Mouse (Mus musculus) layer of hippocampus, adult 18-20 months (tissue): ENCODE results near the gene Ston1. TPM values are rescaled to one million over a fixed set of nuclear protein-coding genes. Genes with fewer than 3 reads are reported as not detected.

Experiments used
- DNase-seq, 2 experiments: peaks; one replicate each; pipeline ENCODE4 v3.0.0; 2022; ENCODE audit warnings: low spot score in 2 of 2
- total RNA-seq, 2 experiments: library from RNA; stranded (reverse); gene quantifications; 2 replicates each; pipeline ENCODE4 v1.2.3; 2021

Gene Ston1
- total RNA-seq, 2 experiments from 2014 or later, result 9.5 to 9.8 TPM

GRCm38 (mm10) chr17:88624386-88624785, 26.9 kb downstream of the Ston1 start:
- DNase-seq, result no peak

GRCm38 (mm10) chr17:88625350-88625749, 27.9 kb downstream of the Ston1 start:
- no peak for DNase-seq

- no peak for DNase-seq
Observed at GRCm38 (mm10) chr17:88625931-88626330, 28.4 kb downstream of the Ston1 start.

- no peak for DNase-seq
Observed at GRCm38 (mm10) chr17:88626347-88626811, 28.9 kb downstream of the Ston1 start.

- DNase-seq, result no peak
Observed at GRCm38 (mm10) chr17:88627150-88627549, 29.7 kb downstream of the Ston1 start.

DNA sequence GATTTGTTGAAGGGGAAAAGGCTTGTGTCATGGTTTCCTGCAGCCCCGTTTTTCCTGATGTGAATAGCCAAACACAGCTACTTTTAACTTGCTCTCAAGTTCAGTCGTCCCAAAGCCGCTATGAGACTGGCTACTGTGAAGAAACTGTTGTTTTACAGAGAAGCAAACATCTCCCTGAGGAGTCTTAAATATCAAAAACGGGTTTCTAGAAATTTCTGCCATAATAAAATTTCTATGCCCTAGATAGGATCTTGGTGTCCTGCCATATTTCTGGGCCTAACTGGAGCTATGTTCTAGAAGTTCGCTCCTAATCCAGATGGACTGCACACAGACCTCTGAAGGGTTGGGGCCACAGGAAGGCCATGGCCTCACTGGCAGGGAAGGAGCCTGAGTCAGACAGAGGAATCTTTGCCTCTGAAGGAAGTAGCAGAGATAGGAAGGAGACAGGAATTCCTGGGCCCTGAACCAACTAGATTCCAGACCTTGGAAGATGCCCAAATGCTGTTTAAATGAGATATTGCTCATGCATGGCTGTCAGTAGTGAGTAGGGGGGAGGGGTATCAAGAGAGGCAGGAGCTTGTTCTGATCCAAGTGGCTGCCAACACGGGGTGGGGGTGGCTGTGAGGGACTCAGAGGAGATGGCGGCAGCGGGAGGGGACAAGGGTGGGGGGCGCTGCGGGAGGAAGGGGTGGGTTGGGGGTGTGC, 31.3 kb downstream of the Ston1 start:
- DNase-seq, result peak in 1 of 2 experiments; percentile 36

DNA sequence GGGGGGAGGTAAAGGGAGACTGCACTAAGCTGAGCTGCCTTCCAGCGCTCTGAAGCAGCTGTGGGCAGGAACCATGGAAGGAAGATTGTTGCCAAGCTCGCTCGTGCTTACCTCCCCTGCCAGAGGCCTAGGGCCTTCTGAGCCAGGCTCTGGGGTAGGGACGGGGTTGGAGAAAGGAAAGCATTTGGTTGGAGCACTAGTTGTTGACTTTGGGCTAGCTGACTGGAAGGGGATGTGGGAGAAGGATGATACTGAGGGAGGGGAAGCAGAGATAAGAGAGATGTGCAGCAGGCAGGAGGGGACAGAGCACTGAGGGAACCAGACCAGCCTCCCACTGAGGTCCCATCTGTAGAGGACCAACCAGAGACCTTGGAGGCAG, 31.9 kb downstream of the Ston1 start:
- DNase-seq, result no peak

- peak in 1 of 2 experiments; percentile 16 for DNase-seq
Observed at GRCm38 (mm10) chr17:88629931-88630553, 32.6 kb downstream of the Ston1 start.

DNA sequence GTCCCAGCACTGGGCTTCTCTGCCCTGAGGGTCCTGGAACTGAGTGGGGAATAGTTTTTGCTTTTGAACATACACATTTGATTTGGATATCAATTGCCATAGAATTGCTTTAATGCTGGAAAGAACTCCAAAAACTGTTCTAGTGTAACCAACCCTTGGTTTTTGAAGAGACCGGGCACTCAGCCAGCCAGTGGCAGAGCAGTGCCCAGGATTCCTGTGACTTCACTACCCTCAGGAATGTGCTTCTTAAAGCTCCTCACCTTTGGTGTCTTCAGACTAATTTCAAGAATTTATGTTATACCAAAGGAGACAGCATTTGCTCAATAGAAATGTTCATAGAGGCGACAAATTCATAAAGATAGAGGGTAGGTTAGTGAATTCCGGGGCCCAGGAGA, 33.1 kb downstream of the Ston1 start:
- no peak for DNase-seq

- no peak for DNase-seq
Observed at GRCm38 (mm10) chr17:88632631-88633030, 35.1 kb downstream of the Ston1 start.

GRCm38 (mm10) chr17:88636076-88636475, 38.6 kb downstream of the Ston1 start:
- no peak for DNase-seq

DNA sequence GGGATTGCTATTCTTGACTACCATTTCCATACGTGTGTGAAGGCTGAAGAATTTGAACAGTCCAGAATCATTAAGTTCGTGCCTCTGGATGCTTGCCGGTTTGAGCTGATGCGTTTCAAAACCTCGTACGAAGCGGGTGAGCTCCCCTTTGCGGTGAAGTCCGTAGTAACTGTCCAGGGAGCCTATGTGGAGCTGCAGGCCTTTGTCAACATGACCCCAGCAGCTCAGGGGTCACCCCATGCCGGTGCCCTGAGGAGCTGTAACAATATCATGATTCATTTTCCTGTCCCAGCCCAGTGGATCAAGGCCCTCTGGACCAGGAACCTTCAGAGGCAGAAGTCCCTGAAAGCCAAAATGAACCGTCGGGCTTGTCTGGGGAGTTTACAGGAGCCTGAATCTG, 39.1 kb downstream of the Ston1 start:
- DNase-seq, result no peak

- peak; percentile 30 to 86 for DNase-seq
Observed at GRCm38 (mm10) chr17:88641012-88641411, 43.5 kb downstream of the Ston1 start.

- no peak for DNase-seq
Observed at GRCm38 (mm10) chr17:88641836-88642235, 44.4 kb downstream of the Ston1 start.

DNA sequence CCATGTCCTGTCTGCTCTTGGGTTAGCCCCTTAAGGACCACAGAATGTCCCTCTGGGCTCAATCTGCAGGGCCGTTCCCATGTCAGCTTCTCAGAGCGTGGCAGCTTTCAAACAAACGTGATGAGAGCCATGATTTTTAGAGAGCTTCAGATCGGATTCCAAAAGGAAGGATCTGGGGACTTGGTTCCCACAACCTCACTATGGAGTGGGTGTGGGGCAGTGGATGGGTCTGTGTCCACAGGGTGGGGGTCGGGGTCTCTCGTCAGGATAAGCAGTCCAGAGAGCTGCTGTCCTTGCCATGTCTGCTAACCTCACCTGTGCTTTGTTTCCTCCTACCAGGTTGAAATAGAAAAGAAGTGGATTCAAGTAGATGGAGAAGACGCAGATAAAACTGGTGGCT, 47.4 kb downstream of the Ston1 start:
- no peak for DNase-seq

GRCm38 (mm10) chr17:88645299-88645698, 47.8 kb downstream of the Ston1 start:
- DNase-seq, result no peak

DNA sequence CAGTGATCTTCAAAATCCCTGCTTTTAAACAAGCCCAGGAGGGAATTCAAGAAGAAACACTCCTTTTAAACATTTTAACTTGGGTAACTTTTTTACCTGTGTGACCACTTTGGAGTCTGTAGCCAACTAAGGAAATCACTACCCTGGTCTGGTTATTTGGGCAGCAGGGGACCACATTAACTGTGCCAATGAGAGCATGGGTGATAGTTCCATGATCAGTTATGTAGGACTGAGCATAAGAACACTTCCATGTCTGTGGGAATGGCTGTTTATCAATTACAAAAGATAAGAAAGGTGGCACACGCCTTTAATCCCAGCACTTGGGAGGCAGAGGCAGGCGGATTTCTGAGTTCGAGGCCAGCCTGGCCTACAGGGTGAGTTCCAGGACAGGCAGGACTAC, 49.7 kb downstream of the Ston1 start:
- no peak for DNase-seq

DNA sequence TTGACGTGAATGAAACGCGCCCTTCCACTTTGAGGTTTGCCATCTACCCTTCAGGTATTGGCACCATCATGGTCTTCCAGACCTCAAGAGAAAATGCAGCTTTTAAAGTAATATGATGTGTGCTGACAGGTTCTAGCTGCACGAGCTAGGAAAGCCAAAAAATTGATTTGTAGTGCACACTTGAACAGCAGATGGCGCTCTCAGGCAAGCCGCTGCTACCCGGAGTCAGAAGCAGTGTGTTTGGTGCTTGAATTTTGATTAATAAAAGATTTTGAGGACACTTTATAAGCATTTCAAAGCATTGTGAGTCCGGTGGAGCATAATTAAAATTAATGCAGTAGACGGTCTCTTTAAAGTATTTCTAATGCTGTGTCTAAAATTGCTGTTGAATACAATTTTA, 54.5 kb downstream of the Ston1 start:
- DNase-seq, result peak; percentile 55 to 91

GRCm38 (mm10) chr17:88652702-88653374, 55.4 kb downstream of the Ston1 start:
- DNase-seq, result peak; percentile 79 to 94

GRCm38 (mm10) chr17:88653375-88653769, 55.9 kb downstream of the Ston1 start:
- DNase-seq, result no peak

- DNase-seq, result no peak
Observed at GRCm38 (mm10) chr17:88658510-88658909, 61.0 kb downstream of the Ston1 start.

GRCm38 (mm10) chr17:88666076-88666475, 68.6 kb downstream of the Ston1 start:
- DNase-seq, result no peak
